Mouse (Mus musculus) adrenal gland, adult 18-20 months (tissue): ENCODE measurements around the gene Olfr1230. TPM values are rescaled to one million over a fixed set of nuclear protein-coding genes. Genes with fewer than 3 reads are reported as not detected.

Source experiments
- DNase-seq, 2 experiments: peaks; one replicate each; pipeline ENCODE4 v3.0.0; 2021 to 2022; ENCODE audit warnings: low spot score in 2 of 2
- long read RNA-seq, 2 experiments: library from polyadenylated mRNA; stranded (forward); transcript quantifications; one replicate each; pipeline ENCODE4 v2.0.0; 2021
- total RNA-seq, 2 experiments: library from RNA; stranded (reverse); gene quantifications; 1 replicate in 1 of 2; 2 replicates in 1 of 2; pipeline ENCODE4 v1.2.3; 2021

Gene Olfr1230
- not detected for total RNA-seq
- long read RNA-seq, experiment 1, result 0 reads
- long read RNA-seq, experiment 2, result 0 reads

GRCm38 (mm10) chr2:89297168-89297567 is at the start of gene Olfr1230:
Gene Olfr1230 (minus strand): TSS chr2:89297268.
- no peak for DNase-seq

- no peak for DNase-seq
Observed at GRCm38 (mm10) chr2:89342298-89342697, 45.2 kb upstream of the Olfr1230 start, which contains the start of gene Olfr1233. Gene Olfr1233 (minus strand): TSS chr2:89342398.

- no peak for DNase-seq
Observed at GRCm38 (mm10) chr2:89329575-89329974, 32.5 kb upstream of the Olfr1230 start, which contains the start of gene Olfr1232. Gene Olfr1232 (minus strand): TSS chr2:89329675.

GRCm38 (mm10) chr2:89306974-89307373 is 9.9 kb upstream of the Olfr1230 start, which contains the start of gene Olfr1231:
Gene Olfr1231 (minus strand): TSS chr2:89307074.
- DNase-seq, result no peak

- no peak for DNase-seq
Observed at GRCm38 (mm10) chr2:89287914-89288313, 9.2 kb downstream of the Olfr1230 start, which contains the start of gene Olfr1229. Gene Olfr1229 (minus strand): TSS chr2:89288014.

- DNase-seq, result no peak
Observed at GRCm38 (mm10) chr2:89253962-89254361, 43.1 kb downstream of the Olfr1230 start, which contains the start of gene Olfr1228. Gene Olfr1228 (minus strand): TSS chr2:89254062.

Other genes with a start within 250 kb of the Olfr1230 start
- gene Olfr1218, start 236.1 kb downstream of the Olfr1230 start, total RNA-seq, result not detected
- not detected for gene Olfr1219, start 213.8 kb downstream of the Olfr1230 start, total RNA-seq
- gene Olfr1220, start 190.4 kb downstream of the Olfr1230 start, total RNA-seq, result not detected
- not detected for gene Olfr1221, start 180.0 kb downstream of the Olfr1230 start, total RNA-seq
- not detected for gene Olfr1222, start 164.2 kb downstream of the Olfr1230 start, total RNA-seq
- gene Olfr1223, start 145.7 kb downstream of the Olfr1230 start, total RNA-seq, result not detected
- gene Olfr1224-ps1, start 133.2 kb downstream of the Olfr1230 start, total RNA-seq, result not detected
- not detected for gene Olfr1225, start 122.6 kb downstream of the Olfr1230 start, total RNA-seq
- not detected for gene Olfr1226, start 97.2 kb downstream of the Olfr1230 start, total RNA-seq
- not detected for gene Olfr1228, start 43.2 kb downstream of the Olfr1230 start, total RNA-seq
- gene Olfr1229, start 9.3 kb downstream of the Olfr1230 start, total RNA-seq, result not detected
- gene Olfr1231, start 9.8 kb upstream of the Olfr1230 start, total RNA-seq, result not detected
- gene Olfr1232, start 32.4 kb upstream of the Olfr1230 start, total RNA-seq, result not detected
- not detected for gene Olfr1233, start 45.1 kb upstream of the Olfr1230 start, total RNA-seq
- gene Olfr1234, start 67.6 kb upstream of the Olfr1230 start, total RNA-seq, result not detected
- gene Olfr1238, start 112.4 kb upstream of the Olfr1230 start, total RNA-seq, result not detected
- not detected for gene Olfr1239, start 123.1 kb upstream of the Olfr1230 start, total RNA-seq
- not detected for gene Olfr1240, start 145.7 kb upstream of the Olfr1230 start, total RNA-seq
- not detected for gene Olfr1241, start 189.9 kb upstream of the Olfr1230 start, total RNA-seq
- gene Olfr1242, start 201.1 kb upstream of the Olfr1230 start, total RNA-seq, result not detected
- gene Olfr1243, start 234.2 kb upstream of the Olfr1230 start, total RNA-seq, result not detected